Mouse (Mus musculus) heart, adult 18-20 months (tissue): ENCODE measurements around the gene Htr5a. TPM values are rescaled to one million over a fixed set of nuclear protein-coding genes. Genes with fewer than 3 reads are reported as not detected.

Source experiments
- DNase-seq, 2 experiments: peaks; one replicate each; pipeline ENCODE4 v3.0.0; 2021 to 2022; ENCODE audit warnings: mixed read lengths in 1 of 2
- long read RNA-seq, 2 experiments: library from polyadenylated mRNA; stranded (forward); transcript quantifications; one replicate each; pipeline ENCODE4 v2.0.0; 2021
- total RNA-seq, 2 experiments: library from RNA; stranded (reverse); gene quantifications; 2 replicates each; pipeline ENCODE4 v1.2.3; 2021

Gene Htr5a
- total RNA-seq, result not detected
- long read RNA-seq, experiment 1, result 0 reads
- long read RNA-seq, experiment 2, result 0 reads

- no peak for DNase-seq
These were observed at the start of gene Htr5a for GRCm38 (mm10) chr5:27841701-27842295. Gene Htr5a (plus strand): TSS chr5:27842149.

DNA sequence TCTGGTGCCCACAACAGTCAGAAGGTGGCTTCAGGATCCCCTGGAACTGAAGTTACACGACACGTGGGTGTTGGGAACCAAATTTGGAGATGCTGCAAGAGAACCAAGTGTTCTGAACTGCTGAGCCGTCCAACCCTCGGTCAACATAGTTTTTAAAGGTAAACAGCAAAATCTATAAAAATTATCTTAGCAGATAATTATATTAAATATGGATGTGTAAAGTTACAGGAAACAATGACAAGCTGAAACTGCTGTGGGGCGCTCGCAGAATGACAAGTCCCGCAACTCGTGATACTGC, 49.8 kb upstream of the Htr5a start:
- no peak for DNase-seq

GRCm38 (mm10) chr5:27792531-27793205, 49.3 kb upstream of the Htr5a start:
- no peak for DNase-seq

DNA sequence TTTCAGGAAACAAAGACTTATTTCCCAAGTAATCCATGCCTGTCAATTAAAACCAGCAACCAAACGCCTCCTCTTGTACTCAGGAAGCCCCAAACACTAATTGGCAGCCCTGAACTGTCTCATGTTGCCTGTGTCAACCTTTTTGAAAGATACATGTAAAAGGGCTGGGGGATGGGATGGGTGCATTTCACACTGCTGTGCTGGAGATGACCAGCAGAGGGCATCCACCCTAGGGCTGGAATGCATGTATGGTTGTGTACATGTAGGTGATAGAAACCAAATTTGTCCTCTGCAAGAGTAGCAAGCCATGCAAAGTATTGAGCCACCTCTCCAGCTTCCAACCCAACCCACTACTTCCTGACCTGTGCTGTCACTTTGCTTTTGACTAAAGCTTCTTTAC, 48.0 kb upstream of the Htr5a start:
- peak; percentile 65 to 84 for DNase-seq

DNA sequence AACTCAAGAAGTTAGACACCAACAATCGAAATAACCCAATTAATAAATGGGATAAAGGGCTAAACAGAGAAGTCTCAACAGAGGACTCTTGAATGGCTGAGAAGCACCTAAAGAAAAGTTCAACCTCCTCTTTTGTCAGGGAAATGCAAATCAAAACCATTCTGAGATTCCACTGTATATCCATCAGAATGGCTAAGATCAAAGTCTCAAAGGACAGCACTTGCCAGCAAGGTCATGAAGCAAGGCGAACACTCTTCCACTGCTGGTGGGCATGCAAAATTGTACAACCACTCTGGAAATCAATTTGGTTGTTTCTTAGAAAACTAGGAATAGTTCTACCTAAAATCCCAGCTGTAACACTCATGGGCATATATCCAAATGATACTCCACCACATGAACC, 27.7 kb upstream of the Htr5a start:
- DNase-seq, result no peak

DNA sequence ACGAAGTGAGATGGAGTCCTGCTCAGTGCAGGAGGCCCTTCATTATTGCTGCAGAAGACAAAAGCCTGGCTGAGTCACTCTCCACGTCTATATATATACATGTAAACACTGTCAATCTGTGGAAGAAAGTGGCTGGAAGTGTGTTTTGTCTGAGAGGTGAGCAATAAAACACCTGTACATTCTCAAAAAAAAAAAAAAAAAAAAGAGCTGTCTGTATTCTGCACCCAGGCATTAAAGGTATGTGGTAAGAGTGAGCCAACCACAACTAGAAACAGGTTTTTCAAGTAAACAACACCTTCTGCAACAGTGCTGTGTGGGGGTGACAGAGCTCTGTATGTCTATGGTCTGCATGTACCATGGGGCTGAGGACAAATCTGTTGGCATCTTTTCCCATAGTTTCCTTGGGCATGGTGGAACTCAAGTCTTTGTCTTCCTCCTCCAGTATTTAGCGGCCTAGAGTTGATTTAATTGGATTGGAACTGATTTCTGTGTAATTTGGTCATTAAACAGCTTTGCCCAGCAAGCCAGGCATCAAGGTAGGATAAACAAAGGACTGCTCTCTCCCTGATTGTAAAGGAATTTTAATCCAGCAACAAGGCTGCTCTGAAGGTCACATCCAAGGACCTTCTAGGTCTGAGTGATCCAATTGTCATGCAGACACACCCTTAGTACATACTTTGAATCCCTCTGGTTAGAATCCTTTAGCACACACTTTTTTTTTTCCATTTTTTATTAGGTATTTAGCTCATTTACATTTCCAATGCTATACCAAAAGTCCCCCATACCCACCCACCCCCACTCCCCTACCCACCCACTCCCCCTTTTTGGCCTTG, 22.9 kb upstream of the Htr5a start:
- no peak for DNase-seq

- DNase-seq, result no peak
These were observed 20.8 kb upstream of the Htr5a start for GRCm38 (mm10) chr5:27821161-27821560.

GRCm38 (mm10) chr5:27827971-27828370, 14.0 kb upstream of the Htr5a start:
- no peak for DNase-seq

- DNase-seq, result no peak
These were observed 6.9 kb upstream of the Htr5a start for GRCm38 (mm10) chr5:27835096-27835495.

DNA sequence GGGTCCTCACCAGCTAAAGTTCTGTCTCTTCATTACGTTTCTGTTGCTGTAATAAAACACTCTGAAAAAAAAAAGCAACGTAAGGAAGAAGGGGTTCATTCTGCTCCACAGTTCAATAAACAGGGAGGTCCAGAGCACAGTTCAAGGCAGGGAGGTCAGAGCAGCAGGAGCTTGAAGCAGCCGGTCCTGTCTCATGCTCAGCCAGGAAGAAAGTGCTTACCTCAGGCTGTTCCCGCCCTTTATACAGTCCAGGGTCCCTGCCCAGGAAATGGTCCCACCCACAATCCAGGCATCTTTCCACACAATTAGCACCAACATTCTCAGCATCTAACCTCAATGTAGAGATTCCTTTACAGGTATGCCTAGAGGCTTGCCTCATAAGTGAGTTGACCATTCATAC, 3.9 kb upstream of the Htr5a start:
- DNase-seq, result no peak

DNA sequence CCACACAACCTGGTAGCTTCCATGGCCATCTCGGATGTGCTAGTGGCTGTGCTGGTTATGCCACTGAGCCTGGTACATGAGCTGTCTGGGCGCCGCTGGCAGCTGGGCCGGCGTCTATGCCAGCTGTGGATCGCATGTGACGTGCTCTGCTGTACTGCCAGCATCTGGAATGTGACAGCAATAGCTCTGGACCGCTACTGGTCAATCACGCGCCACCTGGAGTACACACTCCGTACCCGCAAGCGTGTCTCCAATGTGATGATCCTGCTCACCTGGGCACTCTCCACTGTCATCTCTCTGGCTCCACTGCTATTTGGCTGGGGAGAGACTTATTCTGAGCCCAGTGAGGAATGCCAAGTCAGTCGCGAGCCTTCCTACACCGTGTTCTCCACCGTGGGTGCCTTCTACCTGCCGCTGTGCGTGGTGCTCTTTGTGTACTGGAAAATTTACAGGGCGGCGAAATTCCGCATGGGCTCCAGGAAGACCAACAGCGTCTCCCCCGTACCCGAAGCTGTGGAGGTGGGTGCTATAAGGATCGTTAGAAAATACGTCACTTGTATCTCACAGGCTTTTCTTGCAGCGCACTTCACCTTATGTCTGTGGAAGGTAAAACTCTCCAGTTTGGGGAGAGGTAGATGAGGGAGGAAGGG, 847 bp downstream of the Htr5a start:
- no peak for DNase-seq

DNA sequence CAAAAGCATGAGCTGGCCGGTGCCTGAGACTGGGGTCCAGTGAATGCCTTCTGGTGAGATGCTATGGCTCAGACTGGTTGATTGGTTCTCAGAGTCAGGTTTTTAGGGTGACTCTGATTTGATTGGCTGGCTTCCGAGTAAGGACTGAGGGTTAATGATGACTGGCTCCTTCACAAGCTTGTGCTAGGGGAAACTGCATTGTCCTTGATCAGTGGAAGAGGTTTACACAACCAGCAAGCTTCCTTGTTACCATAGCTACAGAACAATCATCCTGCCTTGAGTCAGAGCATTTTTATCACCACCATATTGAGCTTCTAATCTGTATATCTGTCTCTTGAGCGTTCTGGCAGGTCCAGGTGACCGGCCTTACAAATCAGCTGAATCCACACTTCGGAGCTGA, 5.0 kb downstream of the Htr5a start:
- DNase-seq, result no peak

DNA sequence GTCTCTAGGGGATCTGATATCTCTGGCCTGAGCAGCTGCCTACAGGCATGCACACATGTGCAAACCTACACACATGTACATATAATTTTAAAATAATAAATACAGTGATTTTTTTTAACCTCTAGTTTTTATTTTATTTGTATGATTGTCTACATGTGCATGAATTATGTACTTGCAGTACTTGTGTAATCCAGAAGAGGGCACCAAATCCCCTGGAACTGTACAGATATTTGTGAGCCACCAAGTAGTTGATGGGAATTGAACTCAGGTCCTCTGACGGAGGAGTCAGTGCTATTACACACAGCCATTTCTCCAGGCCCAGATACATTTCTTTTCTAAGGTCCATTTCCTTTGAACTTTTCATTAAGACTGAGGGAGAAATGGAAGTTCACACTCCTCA, 12.3 kb downstream of the Htr5a start:
- peak in 1 of 2 experiments; percentile 8 for DNase-seq

DNA sequence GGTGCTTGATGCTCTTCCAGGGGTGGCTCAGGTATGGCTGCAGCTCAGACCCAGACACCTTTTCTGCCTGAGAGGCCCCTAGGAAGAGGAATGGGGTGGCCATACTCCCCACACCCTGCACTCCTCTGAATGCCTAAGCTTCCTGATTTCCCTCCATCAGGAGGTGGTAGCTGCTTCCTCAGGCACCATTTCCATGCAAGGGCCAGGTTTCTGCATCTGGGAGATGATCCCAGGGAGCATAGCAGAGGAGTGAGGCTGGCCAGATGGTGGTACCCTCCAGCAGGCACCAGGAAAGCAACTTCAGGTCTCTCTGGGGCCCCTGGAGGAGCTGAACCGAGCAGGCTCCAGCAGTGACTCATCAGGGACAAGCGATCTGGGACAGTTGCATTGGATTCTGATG, 13.8 kb downstream of the Htr5a start:
- no peak for DNase-seq

DNA sequence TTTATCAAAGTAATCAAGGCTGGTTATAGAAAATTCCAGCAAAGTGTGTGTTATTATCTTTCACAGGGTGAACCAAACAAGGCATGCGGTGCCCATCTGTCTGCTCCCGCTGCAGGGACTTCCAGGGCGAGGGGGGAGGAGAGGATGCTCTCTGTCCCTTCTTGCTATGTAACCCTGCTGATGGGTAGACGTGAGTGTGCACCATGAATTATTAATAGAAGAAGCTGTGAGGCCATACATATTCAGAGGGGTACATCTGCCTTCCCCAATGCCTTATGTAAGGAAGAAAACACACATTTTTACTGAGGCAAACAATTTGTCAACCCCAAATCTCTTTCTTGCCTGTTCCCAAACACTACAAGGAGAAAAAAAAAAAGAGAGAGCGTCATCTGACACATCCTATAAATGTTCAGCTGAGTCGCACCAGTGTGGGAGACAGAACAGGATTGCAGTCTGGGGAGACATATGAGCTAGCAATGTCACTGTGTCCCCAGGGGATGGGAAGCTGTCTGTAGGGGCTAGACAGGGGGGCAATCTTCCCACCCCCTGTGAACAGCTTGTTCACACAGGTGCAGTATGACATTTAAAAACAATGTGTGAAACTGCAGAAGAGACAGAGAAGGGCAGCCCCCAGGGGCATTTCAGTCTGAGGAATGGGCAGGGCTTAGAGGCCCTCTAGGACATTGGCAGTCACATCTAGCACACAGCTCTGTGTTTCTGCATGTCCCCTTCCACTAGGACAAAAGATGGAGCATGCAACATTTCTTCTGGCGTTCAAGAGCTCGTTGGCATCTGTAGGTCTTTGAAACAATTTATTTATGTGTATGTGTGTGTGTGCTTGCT, 31.5 kb downstream of the Htr5a start:
- DNase-seq, result no peak

- DNase-seq, result no peak
These were observed 32.3 kb downstream of the Htr5a start for GRCm38 (mm10) chr5:27874211-27874610.

- DNase-seq, result no peak
These were observed 33.6 kb downstream of the Htr5a start for GRCm38 (mm10) chr5:27875341-27876105.

GRCm38 (mm10) chr5:27878356-27878755, 36.4 kb downstream of the Htr5a start:
- no peak for DNase-seq

DNA sequence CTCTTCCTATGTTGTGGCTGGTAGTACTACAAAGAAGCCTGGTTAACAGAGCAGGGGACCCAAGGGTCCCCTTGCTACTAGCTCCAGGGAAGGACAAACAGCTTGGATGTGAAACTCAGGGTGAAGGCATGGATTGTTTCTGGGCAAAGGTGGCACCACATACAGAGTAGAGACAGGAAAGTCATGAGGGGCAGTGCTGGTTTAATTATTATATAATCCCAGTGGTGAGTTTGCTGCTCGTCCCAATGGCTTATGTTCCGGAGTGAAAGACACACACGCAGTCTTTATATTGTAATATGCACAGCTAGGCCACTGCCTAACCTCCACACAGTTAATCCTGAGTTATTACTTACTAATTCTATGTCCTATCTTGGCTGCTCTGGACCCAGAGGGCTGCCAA, 37.8 kb downstream of the Htr5a start:
- DNase-seq, result no peak

GRCm38 (mm10) chr5:27880329-27881036, 38.5 kb downstream of the Htr5a start:
- DNase-seq, result no peak

GRCm38 (mm10) chr5:27881261-27881660, 39.3 kb downstream of the Htr5a start:
- no peak for DNase-seq
